Mouse (Mus musculus) testis, adult 2 months (tissue): ENCODE data around the gene Slco2b1.

Source experiments
- CTCF ChIP-seq: fragments of 200-500 bp; IDR thresholded peaks from 2 replicates; pipeline ENCODE4 v1.5.1; 2012; ENCODE audit warnings: low read depth, mild to moderate bottlenecking, inconsistent platforms, low read length, moderate library complexity; ENCODE audit not compliant: control insufficient read depth, insufficient read depth, insufficient replicate concordance
- POLR2A ChIP-seq: fragments of 200-500 bp; IDR thresholded peaks from 2 replicates; pipeline ENCODE4 v1.6.1; 2012; ENCODE audit warnings: low read depth, mild to moderate bottlenecking, inconsistent platforms, low read length, moderate library complexity; ENCODE audit not compliant: control insufficient read depth

DNA sequence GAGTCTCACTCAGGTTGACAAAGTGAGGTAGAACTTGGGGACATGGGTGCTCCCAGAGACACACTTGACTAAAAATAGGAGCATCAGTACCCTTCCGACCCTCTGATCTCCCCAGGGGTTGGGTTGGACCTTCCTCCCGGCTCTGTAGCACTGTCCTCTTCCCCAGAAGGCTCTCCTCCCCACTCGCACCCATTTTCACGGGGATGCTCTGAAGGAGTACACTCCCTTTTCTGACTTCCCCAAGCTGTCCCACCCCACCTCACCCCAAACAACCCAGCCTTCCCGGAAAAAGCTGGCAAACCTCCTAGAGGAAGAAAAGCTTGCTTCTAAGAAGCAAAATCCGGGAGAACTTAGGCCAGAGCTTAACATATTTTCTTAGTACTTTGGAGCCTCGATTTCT is 20.3 kb downstream of the Slco2b1 start:
- no peak for TF ChIP-seq POLR2A
- TF ChIP-seq CTCF, result no peak
